Mouse (Mus musculus) activated CD4-positive, CD25-positive, alpha-beta regulatory T cell, adult 4 months (primary cell): ENCODE data around the gene Dgka. TPM values are rescaled to one million over a fixed set of nuclear protein-coding genes. Genes with fewer than 3 reads are reported as not detected.

Experiments
- polyA plus RNA-seq, 2 experiments: library from polyadenylated mRNA; unstranded; fragments of 100-300 nt; shearing (Covaris generic); gene quantifications; one replicate each; pipeline ENCODE4 v1.2.1; 2017

Dgka gene
- polyA plus RNA-seq, 2 experiments from 2014 or later = 269 to 295 TPM

Other genes starting within 250 kb of the Dgka start
- gene Myl6b, start 246.2 kb downstream of the Dgka start, polyA plus RNA-seq = 1 to 10 TPM; 2.0 to 6.9 TPM
- 10 to 100 TPM; 77.5 to 80.7 TPM for gene Esyt1, start 219.0 kb downstream of the Dgka start, polyA plus RNA-seq
- 10 to 100 TPM in 1 of 2 experiments, 1 to 10 TPM in 1; 6.4 to 10.1 TPM for gene Zc3h10, start 197.1 kb downstream of the Dgka start, polyA plus RNA-seq
- gene Rpl41, start 195.6 kb downstream of the Dgka start, polyA plus RNA-seq = 1,000 to 10,000 TPM; 5,950 to 7,803 TPM
- gene Pa2g4, start 178.9 kb downstream of the Dgka start, polyA plus RNA-seq = 100 to 1,000 TPM; 136 to 160 TPM
- 1 to 10 TPM; 4.1 to 4.2 TPM for gene Erbb3, start 155.2 kb downstream of the Dgka start, polyA plus RNA-seq
- gene Rps26, start 118.1 kb downstream of the Dgka start, polyA plus RNA-seq = 1,000 to 10,000 TPM; 1,759 to 1,796 TPM
- 100 to 1,000 TPM; 103 to 107 TPM for gene Ikzf4, start 98.9 kb downstream of the Dgka start, polyA plus RNA-seq
- gene Suox, start 70.8 kb downstream of the Dgka start, polyA plus RNA-seq = 10 to 100 TPM; 15.3 to 17.9 TPM
- 10 to 100 TPM; 50.7 to 59.5 TPM for gene Rab5b, start 48.6 kb downstream of the Dgka start, polyA plus RNA-seq
- gene Pmel, start 40.7 kb downstream of the Dgka start, polyA plus RNA-seq = 1 to 10 TPM; 2.6 to 5.7 TPM
- gene Cdk2, start 39.8 kb downstream of the Dgka start, polyA plus RNA-seq = 10 to 100 TPM; 24.0 to 29.2 TPM
- 10 to 100 TPM; 64.1 to 79.7 TPM for gene Pym1, start 3.0 kb upstream of the Dgka start, polyA plus RNA-seq
- not detected for gene Mmp19, start 46.1 kb upstream of the Dgka start, polyA plus RNA-seq
- gene Dnajc14, start 59.2 kb upstream of the Dgka start, polyA plus RNA-seq = 10 to 100 TPM; 54.4 to 68.5 TPM
- gene Tmem198b, start 59.5 kb upstream of the Dgka start, polyA plus RNA-seq = 1 to 10 TPM; 3.3 to 3.4 TPM
- gene Sarnp, start 72.5 kb upstream of the Dgka start, polyA plus RNA-seq = 100 to 1,000 TPM; 192 to 229 TPM
- gene Ormdl2, start 76.8 kb upstream of the Dgka start, polyA plus RNA-seq = 10 to 100 TPM; 75.6 to 87.1 TPM
- 1 to 10 TPM; 5.0 to 5.6 TPM for gene Gdf11, start 146.9 kb upstream of the Dgka start, polyA plus RNA-seq
- gene Cd63, start 156.1 kb upstream of the Dgka start, polyA plus RNA-seq = under 1 TPM; 0.69 to 0.92 TPM
- 1 to 10 TPM; 5.7 to 8.9 TPM for gene Rdh5, start 178.0 kb upstream of the Dgka start, polyA plus RNA-seq
- gene Bloc1s1, start 179.2 kb upstream of the Dgka start, polyA plus RNA-seq = 100 to 1,000 TPM; 218 to 252 TPM
- 1 to 10 TPM; 2.9 to 6.1 TPM for gene Itga7, start 189.0 kb upstream of the Dgka start, polyA plus RNA-seq
- not detected for gene Mettl7b, start 216.1 kb upstream of the Dgka start, polyA plus RNA-seq
- not detected for gene Olfr9, start 244.6 kb upstream of the Dgka start, polyA plus RNA-seq